Mouse (Mus musculus) small intestine, adult 2 months (tissue): Measurements from ENCODE around the gene Bcl2l12. TPM values are rescaled to one million over a fixed set of nuclear protein-coding genes. Genes with fewer than 3 reads are reported as not detected.

Experiments used
- H3K27ac ChIP-seq: fragments of 200-500 bp; 2 replicates; pipeline ENCODE4 v1.5.1; 2012; ENCODE audit warnings: low read depth, low read length, control low read depth, inconsistent platforms; ENCODE audit not compliant: insufficient read depth
- H3K27me3 ChIP-seq: fragments of 200-500 bp; 2 replicates; pipeline ENCODE4 v1.6.1; 2012; ENCODE audit warnings: mild to moderate bottlenecking, moderate library complexity, low read length, inconsistent platforms; ENCODE audit not compliant: control insufficient read depth, insufficient read depth
- H3K36me3 ChIP-seq: fragments of 200-500 bp; 2 replicates; pipeline ENCODE4 v1.6.1; 2012; ENCODE audit warnings: mild to moderate bottlenecking, low read length, control low read depth, inconsistent platforms; ENCODE audit not compliant: control insufficient read depth, insufficient read depth
- H3K4me1 ChIP-seq: fragments of 200-500 bp; 2 replicates; pipeline ENCODE4 v1.6.1; 2012; ENCODE audit warnings: low read length, inconsistent platforms, mixed read lengths; ENCODE audit not compliant: control insufficient read depth, insufficient read depth, insufficient read length
- H3K4me3 ChIP-seq: fragments of 200-500 bp; 2 replicates; pipeline ENCODE4 v1.5.1; 2012; ENCODE audit warnings: low read depth, mild to moderate bottlenecking, control low read depth, inconsistent platforms, low read length, moderate library complexity
- CTCF ChIP-seq: fragments of 200-500 bp; IDR thresholded peaks from 2 replicates; pipeline ENCODE4 v1.5.1; 2012; ENCODE audit warnings: low read depth, mild to moderate bottlenecking, control low read depth, inconsistent platforms, low read length, moderate library complexity, mixed read lengths; ENCODE audit not compliant: insufficient replicate concordance, insufficient read length; ENCODE audit errors: extremely low read depth
- POLR2A ChIP-seq: fragments of 200-500 bp; IDR thresholded peaks from 2 replicates; pipeline ENCODE4 v1.6.1; 2012; ENCODE audit warnings: low read depth, mild to moderate bottlenecking, control low read depth, inconsistent platforms, low read length, moderate library complexity
- WGBS: fragments of 180-500 bp; shearing (Covaris S2); methylation state at CpG from one replicate; pipeline ENCODE4 v1.1.7; 2018; 5-methylcytosine and 5-hydroxymethylcytosine counted together
- polyA plus RNA-seq: library from polyadenylated mRNA; depleted of rRNA; stranded (reverse); fragments of >200 nt; gene quantifications from 2 replicates; pipeline ENCODE4 v1.2.3, GENCODE M21; 2012; rRNA removed

The Bcl2l12 gene
- polyA plus RNA-seq: 10.1 and 16.3 TPM in 2 replicates

DNA sequence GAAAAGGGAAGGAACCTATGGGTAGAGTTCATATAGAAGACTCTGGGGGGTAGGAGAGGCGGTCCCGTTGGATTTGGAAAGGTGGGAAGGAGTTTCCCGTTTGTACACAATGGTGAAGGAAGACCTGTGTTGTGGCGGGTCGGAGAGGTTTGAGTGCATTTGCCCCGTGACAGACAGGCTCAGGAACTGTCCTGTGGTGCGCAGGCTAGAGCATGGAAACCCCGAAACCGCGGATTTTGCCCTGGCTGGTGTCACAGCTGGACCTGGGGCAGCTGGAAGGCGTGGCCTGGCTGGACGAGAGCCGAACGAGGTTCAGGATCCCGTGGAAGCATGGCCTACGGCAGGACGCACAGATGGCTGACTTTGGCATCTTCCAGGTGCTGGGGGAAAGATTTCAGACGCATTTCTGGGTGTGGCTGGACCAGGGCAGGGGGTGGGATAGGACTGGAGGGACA, at the start of gene Bcl2l12:
Gene Bcl2l12 (minus strand): TSS at position 212 of the 455 bp plus-strand sequence.
- under 1% methylated on average over 18 of the region's 18 CpGs for WGBS

DNA sequence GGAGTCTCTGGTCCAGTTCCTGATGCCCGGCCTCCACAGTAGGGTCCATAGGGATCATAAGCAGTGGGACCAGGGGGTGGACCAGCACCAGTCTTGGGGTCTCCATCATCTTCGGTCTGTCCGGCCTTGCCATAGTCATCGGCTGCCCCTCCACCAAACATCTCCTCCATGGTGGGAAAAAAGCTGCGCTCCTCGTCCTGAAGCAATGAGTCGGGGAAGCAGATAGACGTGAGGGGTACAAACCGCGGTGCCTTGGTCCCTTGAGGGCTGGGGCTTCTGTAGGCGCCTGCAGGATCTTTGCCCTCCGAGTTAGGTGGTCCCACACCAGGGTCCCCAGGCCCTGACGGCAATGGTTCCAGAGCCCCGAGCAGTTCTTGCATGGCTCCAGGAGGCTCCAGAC, 49.0 kb upstream of the Bcl2l12 start:
- Histone ChIP-seq H3K36me3 (peaks cover 69% of the 10 kb centered on the region), H3K27me3 (no peaks in the 10 kb centered on the region), H3K27ac (no peak overlapping the region), H3K4me1 (peaks cover 5% of the 10 kb centered on the region), H3K4me3 (no peak overlapping the region)
- TF ChIP-seq CTCF (no peak), POLR2A (no peak)
- 97% methylated on average over 14 of the region's 14 CpGs for WGBS

More for the DNA sequence above, at the start of gene Bcl2l12:
- Histone ChIP-seq H3K36me3 (peaks cover 41% of the 10 kb centered on the region), H3K27ac (peak within 1 kb of the TSS; percentile 70), H3K4me1 (peaks cover 10% of the 10 kb centered on the region), H3K4me3 (peak within 1 kb of the TSS; percentile 75), H3K27me3 (no peaks in the 10 kb centered on the region)
- TF ChIP-seq CTCF: no peak
- no peak for TF ChIP-seq POLR2A

GRCm38 (mm10) chr7:45046853-45047350, 48.4 kb upstream of the Bcl2l12 start:
- no peak for TF ChIP-seq CTCF
- TF ChIP-seq POLR2A: no peak
- 96% methylated on average over 26 of the region's 26 CpGs for WGBS
- Histone ChIP-seq H3K36me3 (peaks cover 73% of the 10 kb centered on the region), H3K27me3 (no peaks in the 10 kb centered on the region), H3K4me1 (peaks cover 4% of the 10 kb centered on the region), H3K4me3 (no peak overlapping the region), H3K27ac (no peak overlapping the region)

GRCm38 (mm10) chr7:45045741-45046140, 47.2 kb upstream of the Bcl2l12 start:
- Histone ChIP-seq H3K36me3 (peaks cover 81% of the 10 kb centered on the region), H3K4me1 (no peaks in the 10 kb centered on the region; the same call in 1 of the 2 replicates), H3K4me3 (no peak overlapping the region), H3K27me3 (no peaks in the 10 kb centered on the region), H3K27ac (no peak overlapping the region)
- WGBS: 93% methylated on average over 22 of the region's 22 CpGs
- TF ChIP-seq CTCF (no peak), POLR2A (no peak)

- Histone ChIP-seq H3K27me3 (no peaks in the 10 kb centered on the region), H3K36me3 (peaks cover 69% of the 10 kb centered on the region)
- 94% methylated on average over 14 of the region's 14 CpGs for WGBS
Observed at GRCm38 (mm10) chr7:45043307-45043706, 44.8 kb upstream of the Bcl2l12 start.

GRCm38 (mm10) chr7:45040851-45041250, 42.3 kb upstream of the Bcl2l12 start:
- H3K4me1 ChIP-seq: no peaks in the 10 kb centered on the region
- peaks cover 49% of the 10 kb centered on the region for H3K36me3 ChIP-seq
- TF ChIP-seq CTCF (no peak), POLR2A (no peak)
- WGBS: 92% methylated on average over 9 of the region's 9 CpGs
- no peak overlapping the region for H3K4me3 ChIP-seq
- no peaks in the 10 kb centered on the region for H3K27me3 ChIP-seq
- no peak overlapping the region for H3K27ac ChIP-seq

More at GRCm38 (mm10) chr7:45043307-45043706, 44.8 kb upstream of the Bcl2l12 start:
- TF ChIP-seq CTCF (no peak), POLR2A (no peak)
- Histone ChIP-seq H3K4me1 (no peaks in the 10 kb centered on the region), H3K27ac (no peak overlapping the region), H3K4me3 (no peak overlapping the region)

DNA sequence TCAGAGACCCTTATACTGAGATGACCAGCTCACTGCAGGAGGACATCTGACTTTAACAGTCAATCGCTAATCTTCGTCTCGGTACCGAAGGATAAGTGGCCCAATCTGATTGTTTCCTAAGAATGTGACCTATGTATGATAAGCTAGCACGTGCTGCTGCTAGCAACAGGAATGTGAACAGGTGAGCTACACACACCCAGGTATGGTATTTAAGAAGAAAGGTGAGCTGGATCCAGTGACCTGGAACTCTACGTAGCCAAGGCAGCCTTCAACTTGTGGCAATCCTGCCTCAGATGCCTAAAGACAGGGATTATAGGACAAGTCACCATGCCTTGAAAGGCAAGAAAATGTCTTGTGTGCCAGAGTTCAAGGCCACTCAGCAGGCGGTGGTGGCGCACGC, 39.9 kb upstream of the Bcl2l12 start:
- H3K4me1 ChIP-seq: no peaks in the 10 kb centered on the region
- WGBS: 91% methylated on average over 9 of the region's 9 CpGs
- TF ChIP-seq POLR2A (no peak), CTCF (no peak)
- H3K36me3 ChIP-seq: peaks cover 47% of the 10 kb centered on the region
- no peaks in the 10 kb centered on the region for H3K27me3 ChIP-seq
- H3K4me3 ChIP-seq: no peak overlapping the region
- H3K27ac ChIP-seq: no peak overlapping the region
